Mouse (Mus musculus) liver, postnatal 0 days (tissue): ENCODE results near the gene Olfr1049. TPM values are rescaled to one million over a fixed set of nuclear protein-coding genes. Genes with fewer than 3 reads are reported as not detected.
"Not testable (repeated sequence)": the region's sequence is repeated elsewhere in the genome, so short reads cannot be mapped to it uniquely, and the experiment has no call there.

Source experiments
- ATAC-seq: fragments of 200-750 bp; cut with Nextera tagmentation; 2 replicates; pipeline ENCODE4 v1.8.0; 2017; ENCODE audit warnings: mild to moderate bottlenecking, moderate library complexity
- DNase-seq: peaks from one replicate; pipeline ENCODE4 v3.0.0-alpha.2; 2016
- H3K27ac ChIP-seq: fragments of 300-500 bp; sonication (generic); 2 replicates; pipeline ENCODE4 v1.5.1; 2014; ENCODE audit warnings: antibody characterized with exemption, moderate library complexity, mild to moderate bottlenecking, low read depth
- H3K27me3 ChIP-seq: fragments of 300-500 bp; sonication (generic); 2 replicates; pipeline ENCODE4 v1.6.1; 2014; ENCODE audit warnings: low read length, control low read depth, mixed read lengths; ENCODE audit not compliant: insufficient read depth
- H3K36me3 ChIP-seq: fragments of 300-500 bp; sonication (generic); replicated peaks from 2 replicates; pipeline ENCODE4 v1.6.1; 2014; ENCODE audit warnings: mild to moderate bottlenecking, control low read depth, low read length, moderate library complexity, mixed read lengths; ENCODE audit not compliant: insufficient read depth
- H3K4me1 ChIP-seq: fragments of 300-500 bp; sonication (generic); 2 replicates; pipeline ENCODE4 v1.6.1; 2014; ENCODE audit warnings: antibody characterized with exemption, mild to moderate bottlenecking, control low read depth; ENCODE audit not compliant: insufficient read depth
- H3K4me2 ChIP-seq: fragments of 300-500 bp; sonication (generic); 2 replicates; pipeline ENCODE4 v1.6.1; 2014; ENCODE audit warnings: low read depth, mild to moderate bottlenecking, low read length, moderate library complexity, mixed read lengths
- H3K4me3 ChIP-seq: fragments of 300-500 bp; sonication (generic); 2 replicates; pipeline ENCODE4 v1.5.1; 2014; ENCODE audit warnings: low read depth, low read length
- H3K9ac ChIP-seq: fragments of 300-500 bp; sonication (generic); replicated peaks from 2 replicates; pipeline ENCODE4 v1.6.1; 2014; ENCODE audit warnings: mild to moderate bottlenecking, moderate library complexity
- H3K9me3 ChIP-seq: fragments of 300-500 bp; sonication (generic); 2 replicates; pipeline ENCODE4 v1.6.1; 2016; ENCODE audit warnings: mild to moderate bottlenecking, control low read depth, low read length, mixed read lengths
- CTCF ChIP-seq: sonication (generic); IDR thresholded peaks from 2 replicates; pipeline ENCODE4 v1.5.1; 2016; ENCODE audit warnings: antibody characterized with exemption, low read depth
- EP300 ChIP-seq: IDR thresholded peaks from 2 replicates; pipeline ENCODE4 v1.6.1; 2016; ENCODE audit warnings: antibody characterized with exemption, low read depth, mild to moderate bottlenecking
- WGBS: fragments of 180-500 bp; shearing (Covaris S2); extraction: QIAGEN DNeasy Blood & Tissue Kit; methylation state at CpG from one replicate; pipeline ENCODE4 v1.1.7; 2014; ENCODE audit not compliant: insufficient replicate concordance; 5-methylcytosine and 5-hydroxymethylcytosine counted together
- polyA plus RNA-seq: library from polyadenylated mRNA; unstranded; fragments of >200 nt; fragmentation: Nextera tagmentation; extraction: Ambion mirVana; gene quantifications from 2 replicates; pipeline ENCODE4 v1.2.1, GENCODE M21; 2015

Gene Olfr1049
- polyA plus RNA-seq: not detected in 2 replicates

DNA sequence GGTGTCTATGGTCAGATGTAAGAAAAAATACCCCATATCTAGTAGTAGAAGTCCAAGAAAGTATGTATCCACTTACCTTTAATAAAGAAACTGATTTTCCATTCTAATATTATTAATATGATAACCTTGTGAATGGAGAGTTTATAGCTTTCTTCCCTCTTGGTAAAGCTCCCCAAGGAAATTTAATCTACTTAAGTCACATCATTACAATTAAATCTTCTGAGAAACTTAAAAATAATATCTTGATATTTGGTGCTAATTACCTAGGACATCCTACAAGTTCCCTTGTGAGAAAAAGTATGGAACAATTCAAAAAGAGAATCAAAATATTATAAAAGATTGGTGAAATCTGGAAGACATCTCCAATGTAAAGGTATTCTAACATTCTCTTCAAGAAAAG, at the start of gene Olfr1049:
TSS of gene Olfr1049 (minus strand) at position 101 of the 400 bp plus-strand sequence.
- H3K27me3 ChIP-seq, H3K9me3 ChIP-seq, ATAC-seq, DNase-seq, H3K9ac ChIP-seq, H3K27ac ChIP-seq, H3K4me1 ChIP-seq, H3K36me3 ChIP-seq, H3K4me2 ChIP-seq, H3K4me3 ChIP-seq: not testable (repeated sequence)

DNA sequence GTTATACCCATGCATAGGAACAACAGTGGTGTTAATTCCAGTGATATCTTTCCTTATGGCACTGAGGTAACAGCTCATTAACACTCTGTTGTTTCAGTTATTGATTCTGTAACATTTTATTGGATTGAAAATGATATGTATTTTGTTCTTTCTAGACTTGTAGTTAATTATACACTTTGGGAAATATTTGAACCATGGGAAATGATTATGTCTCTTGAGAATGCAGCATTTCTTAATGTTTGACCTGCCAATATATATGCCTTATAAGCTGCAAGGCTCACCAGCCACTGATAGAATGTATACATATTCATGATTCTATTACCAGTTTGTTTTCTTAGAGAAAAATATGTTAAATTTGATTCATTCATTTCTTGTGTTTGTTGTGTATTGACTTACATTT, 34.0 kb upstream of the Olfr1049 start, which contains the start of gene Olfr1052:
TSS of gene Olfr1052 (plus strand) at position 301 of the 400 bp plus-strand sequence.
- DNase-seq: no peak
- Histone ChIP-seq H3K4me2 (no peak within 1 kb of the TSS), H3K27me3 (no peaks in the 10 kb centered on the region), H3K4me1 (no peaks in the 10 kb centered on the region), H3K9ac (no peak within 1 kb of the TSS), H3K27ac (no peak within 1 kb of the TSS), H3K9me3 (no peaks in the 10 kb centered on the region), H3K4me3 (no peak within 1 kb of the TSS), H3K36me3 (no peaks in the 10 kb centered on the region)
- ATAC-seq: no peak
- TF ChIP-seq CTCF (no peak), EP300 (no peak)

DNA sequence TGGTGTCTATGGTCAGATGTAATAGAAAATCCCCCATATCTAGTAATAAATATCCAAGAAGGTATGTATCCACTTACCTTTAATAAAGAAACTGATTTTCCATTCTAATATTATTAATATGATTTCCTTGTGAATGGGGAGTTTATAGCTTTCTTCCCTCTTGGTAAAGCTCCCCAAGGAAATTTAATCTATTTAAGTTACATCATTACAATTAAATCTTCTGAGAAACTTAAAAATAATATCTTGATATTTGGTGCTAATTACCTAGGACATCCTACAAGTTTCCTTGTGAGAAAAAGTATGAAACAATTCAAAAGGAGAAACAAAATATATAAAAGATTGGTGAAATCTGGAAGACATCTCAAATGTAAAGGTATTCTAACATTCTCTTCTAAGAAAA, 20.9 kb upstream of the Olfr1049 start, which contains the start of gene Olfr1051:
TSS of gene Olfr1051 (minus strand) at position 101 of the 400 bp plus-strand sequence.
- not testable (repeated sequence) for DNase-seq, H3K27me3 ChIP-seq, H3K4me2 ChIP-seq, H3K4me1 ChIP-seq, ATAC-seq, H3K9me3 ChIP-seq, H3K27ac ChIP-seq, H3K4me3 ChIP-seq, H3K9ac ChIP-seq, H3K36me3 ChIP-seq

DNA sequence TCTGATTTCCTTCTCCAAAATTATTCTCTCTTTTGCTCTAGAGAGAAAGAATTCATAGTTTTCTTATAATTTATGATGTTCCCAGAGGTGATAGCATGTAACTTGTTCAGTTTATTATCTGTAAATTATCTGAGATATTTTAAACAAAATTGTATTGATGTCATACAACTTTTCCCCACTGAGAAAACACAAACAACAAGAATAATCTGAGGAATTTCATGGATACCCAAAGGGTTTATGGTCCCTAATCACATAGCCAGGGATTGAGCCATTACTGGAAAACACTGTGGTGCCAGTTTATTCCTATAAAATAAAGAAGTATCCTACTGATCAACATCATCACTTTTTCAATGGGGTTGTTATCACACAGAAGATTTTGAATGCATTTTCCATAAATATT, 17.9 kb downstream of the Olfr1049 start, which contains the start of gene Olfr1048:
TSS of gene Olfr1048 (minus strand) at position 101 of the 400 bp plus-strand sequence.
- no peak within 1 kb of the TSS for H3K27ac ChIP-seq
- no peak for DNase-seq
- TF ChIP-seq CTCF (no peak), EP300 (no peak)

DNA sequence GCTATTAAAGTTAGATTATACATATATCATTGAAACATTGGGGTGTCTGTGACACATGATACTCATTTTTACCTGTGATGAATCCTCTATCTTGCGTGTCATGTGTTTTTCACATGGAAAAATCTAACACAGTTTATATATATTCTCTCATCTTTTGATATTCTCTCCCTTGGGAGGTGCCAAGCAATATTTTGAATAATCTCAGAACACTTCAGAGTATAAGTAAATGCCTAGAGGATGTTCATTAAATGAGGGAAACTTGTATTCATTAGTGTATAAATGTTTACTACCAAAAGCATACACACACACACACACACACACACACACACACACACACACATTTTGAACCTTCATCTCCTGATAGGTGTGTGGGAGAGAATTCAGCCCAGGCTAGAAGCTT, 26.8 kb downstream of the Olfr1049 start, which contains the start of gene Olfr1047:
TSS of gene Olfr1047 (minus strand) at position 101 of the 400 bp plus-strand sequence.
- Histone ChIP-seq H3K4me2 (no peak within 1 kb of the TSS), H3K27ac (no peak within 1 kb of the TSS), H3K9me3 (no peaks in the 10 kb centered on the region), H3K27me3 (no peaks in the 10 kb centered on the region), H3K4me1 (no peaks in the 10 kb centered on the region), H3K9ac (no peak within 1 kb of the TSS), H3K4me3 (no peak within 1 kb of the TSS), H3K36me3 (no peaks in the 10 kb centered on the region)
- 88% methylated on average over 1 of the region's 1 CpGs for WGBS
- DNase-seq: no peak
- TF ChIP-seq EP300 (no peak), CTCF (no peak)
- no peak for ATAC-seq

More for the DNA sequence above, 17.9 kb downstream of the Olfr1049 start, which contains the start of gene Olfr1048:
- Histone ChIP-seq H3K9ac (no peak within 1 kb of the TSS), H3K9me3 (no peaks in the 10 kb centered on the region), H3K4me1 (no peaks in the 10 kb centered on the region), H3K27me3 (no peaks in the 10 kb centered on the region), H3K4me2 (no peak within 1 kb of the TSS), H3K36me3 (no peaks in the 10 kb centered on the region), H3K4me3 (no peak within 1 kb of the TSS)
- ATAC-seq: no peak

DNA sequence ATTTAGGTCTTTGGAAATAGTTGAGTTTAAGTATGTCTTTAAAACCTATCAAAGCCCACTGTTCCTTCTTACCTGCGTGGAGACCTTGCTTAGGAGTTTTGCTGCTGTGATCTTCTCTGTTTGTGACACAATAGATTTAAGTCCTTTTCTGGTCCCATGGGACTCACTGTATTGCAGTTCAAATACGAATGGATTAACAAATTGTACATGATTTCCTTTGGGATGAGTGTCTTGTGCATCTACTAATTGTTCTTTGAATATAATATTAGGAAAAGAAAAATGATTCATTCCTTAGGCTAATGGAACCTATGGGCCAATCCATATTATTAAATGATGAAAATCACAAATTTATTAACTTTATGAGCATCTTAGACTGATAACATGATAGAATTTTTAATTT, 38.9 kb downstream of the Olfr1049 start, which contains the start of gene Olfr1046:
TSS of gene Olfr1046 (minus strand) at position 101 of the 400 bp plus-strand sequence.
- no peak for DNase-seq
- no peak for ATAC-seq
- Histone ChIP-seq H3K4me1 (no peaks in the 10 kb centered on the region), H3K4me3 (no peak within 1 kb of the TSS), H3K9ac (no peak within 1 kb of the TSS), H3K9me3 (no peaks in the 10 kb centered on the region), H3K27ac (no peak within 1 kb of the TSS), H3K36me3 (no peaks in the 10 kb centered on the region), H3K27me3 (no peaks in the 10 kb centered on the region), H3K4me2 (no peak within 1 kb of the TSS)
- WGBS: 78% methylated on average over 2 of the region's 2 CpGs
- TF ChIP-seq CTCF: no peak
- TF ChIP-seq EP300: no peak

Other genes starting within 250 kb of the Olfr1049 start
- gene Olfr1033, start 237.7 kb downstream of the Olfr1049 start, polyA plus RNA-seq: 4.6 and 5.4 TPM in 2 replicates
- gene Olfr1034, start 212.5 kb downstream of the Olfr1049 start, polyA plus RNA-seq: 0.15 and 0.22 TPM in 2 replicates
- not detected in 2 replicates for gene Olfr1036, start 184.3 kb downstream of the Olfr1049 start, polyA plus RNA-seq
- not detected in 2 replicates for gene Olfr1037, start 170.9 kb downstream of the Olfr1049 start, polyA plus RNA-seq
- not detected in 2 replicates for gene Olfr1039, start 122.4 kb downstream of the Olfr1049 start, polyA plus RNA-seq
- gene Olfr1040, start 111.6 kb downstream of the Olfr1049 start, polyA plus RNA-seq: not detected in 2 replicates
- gene Olfr1042, start 96.5 kb downstream of the Olfr1049 start, polyA plus RNA-seq: not detected in 2 replicates
- gene Olfr1043, start 90.8 kb downstream of the Olfr1049 start, polyA plus RNA-seq: not detected in 2 replicates
- gene Olfr1044, start 80.5 kb downstream of the Olfr1049 start, polyA plus RNA-seq: not detected in 2 replicates
- gene Olfr52, start 72.6 kb downstream of the Olfr1049 start, polyA plus RNA-seq: not detected in 2 replicates
- not detected in 2 replicates for gene Olfr1045, start 55.3 kb downstream of the Olfr1049 start, polyA plus RNA-seq
- gene Olfr1046, start 39.0 kb downstream of the Olfr1049 start, polyA plus RNA-seq: not detected in 2 replicates
- not detected in 2 replicates for gene Olfr1047, start 26.9 kb downstream of the Olfr1049 start, polyA plus RNA-seq
- not detected in 2 replicates for gene Olfr1048, start 18.0 kb downstream of the Olfr1049 start, polyA plus RNA-seq
- not detected in 2 replicates for gene Olfr1051, start 20.8 kb upstream of the Olfr1049 start, polyA plus RNA-seq
- not detected in 2 replicates for gene Olfr1052, start 34.1 kb upstream of the Olfr1049 start, polyA plus RNA-seq
- gene Olfr1053, start 57.0 kb upstream of the Olfr1049 start, polyA plus RNA-seq: not detected in 2 replicates
- gene Olfr1054, start 77.1 kb upstream of the Olfr1049 start, polyA plus RNA-seq: not detected in 2 replicates
- gene Olfr1055, start 92.0 kb upstream of the Olfr1049 start, polyA plus RNA-seq: not detected in 2 replicates
- not detected in 2 replicates for gene Olfr1056, start 104.1 kb upstream of the Olfr1049 start, polyA plus RNA-seq
- gene Olfr1057, start 120.1 kb upstream of the Olfr1049 start, polyA plus RNA-seq: not detected in 2 replicates
- gene Olfr1058, start 130.2 kb upstream of the Olfr1049 start, polyA plus RNA-seq: not detected in 2 replicates
- gene Olfr1061, start 155.7 kb upstream of the Olfr1049 start, polyA plus RNA-seq: not detected in 2 replicates
- not detected in 2 replicates for gene Olfr1062, start 168.4 kb upstream of the Olfr1049 start, polyA plus RNA-seq
- gene Olfr1065, start 192.3 kb upstream of the Olfr1049 start, polyA plus RNA-seq: not detected in 2 replicates
- not detected in 2 replicates for gene Olfr1066, start 197.9 kb upstream of the Olfr1049 start, polyA plus RNA-seq
- gene Olfr228, start 229.1 kb upstream of the Olfr1049 start, polyA plus RNA-seq: not detected in 2 replicates